Mouse (Mus musculus) neural tube, embryonic 14.5 days (tissue): ENCODE data around the gene Renbp. TPM values are rescaled to one million over a fixed set of nuclear protein-coding genes. Genes with fewer than 3 reads are reported as not detected.

Source experiments
- ATAC-seq: fragments of 200-750 bp; cut with Nextera tagmentation; 2 replicates; pipeline ENCODE4 v1.8.0; 2017; ENCODE audit warnings: low read depth, mild to moderate bottlenecking, moderate TSS enrichment, moderate library complexity
- H3K27ac ChIP-seq: fragments of 300-500 bp; sonication (generic); 2 replicates; pipeline ENCODE4 v1.5.1; 2014; ENCODE audit warnings: low read depth, mild to moderate bottlenecking, control low read depth, low read length, moderate library complexity, mixed read lengths
- H3K27me3 ChIP-seq: fragments of 300-500 bp; sonication (generic); 2 replicates; pipeline ENCODE4 v1.6.1; 2014; ENCODE audit warnings: low read length; ENCODE audit not compliant: control insufficient read depth, insufficient read depth
- H3K36me3 ChIP-seq: fragments of 300-500 bp; sonication (generic); 2 replicates; pipeline ENCODE4 v1.6.1; 2014; ENCODE audit warnings: low read length, mixed read lengths; ENCODE audit not compliant: control insufficient read depth, insufficient read depth
- H3K4me1 ChIP-seq: fragments of 300-500 bp; sonication (generic); 2 replicates; pipeline ENCODE4 v1.6.1; 2014; ENCODE audit warnings: low read length; ENCODE audit not compliant: control insufficient read depth, insufficient read depth
- H3K4me2 ChIP-seq: fragments of 300-500 bp; sonication (generic); 2 replicates; pipeline ENCODE4 v1.6.1; 2014; ENCODE audit warnings: mild to moderate bottlenecking, low read depth, low read length, control low read depth
- H3K4me3 ChIP-seq: fragments of 300-500 bp; sonication (generic); 2 replicates; pipeline ENCODE4 v1.5.1; 2014; ENCODE audit warnings: low read depth, low read length, control low read depth, mixed read lengths
- H3K9ac ChIP-seq: fragments of 300-500 bp; sonication (generic); replicated peaks from 2 replicates; pipeline ENCODE4 v1.6.1; 2014; ENCODE audit warnings: low read depth, mild to moderate bottlenecking, control low read depth, low read length, mixed read lengths
- H3K9me3 ChIP-seq: fragments of 300-500 bp; sonication (generic); 2 replicates; pipeline ENCODE4 v1.6.1; 2016; ENCODE audit warnings: low read length; ENCODE audit not compliant: control insufficient read depth
- WGBS: fragments of 180-500 bp; shearing (Covaris S2); extraction: QIAGEN DNeasy Blood & Tissue Kit; methylation state at CpG from one replicate; pipeline ENCODE4 v1.1.7; 2014; 5-methylcytosine and 5-hydroxymethylcytosine counted together
- polyA plus RNA-seq: library from polyadenylated mRNA; unstranded; fragments of >200 nt; fragmentation: Nextera tagmentation; extraction: Ambion mirVana; gene quantifications from 2 replicates; pipeline ENCODE4 v1.2.1, GENCODE M21; 2014

The Renbp gene
- polyA plus RNA-seq, 1 experiment from 2014 or later = 6.5 TPM

GRCm38 (mm10) chrX:73966248-73967176 is 35.9 kb upstream of the Renbp start, which contains the start of gene Hcfc1:
TSS of gene Hcfc1 (minus strand) at chrX:73966357.
- peak within 1 kb of the TSS; percentile 71 for H3K4me2 ChIP-seq
- WGBS = 22% methylated on average over 52 of the region's 58 CpGs
- peak; percentile 75 for ATAC-seq
- peak within 1 kb of the TSS; percentile 93 for H3K27ac ChIP-seq
- H3K4me3 ChIP-seq = peak within 1 kb of the TSS; percentile 55
- peak within 1 kb of the TSS; percentile 69 for H3K9ac ChIP-seq
- H3K9me3 ChIP-seq = no peaks in the 10 kb centered on the region
- no peaks in the 10 kb centered on the region for H3K36me3 ChIP-seq
- H3K4me1 ChIP-seq = peaks cover 9% of the 10 kb centered on the region; the same call in 1 of the 2 replicates
- H3K27me3 ChIP-seq = no peaks in the 10 kb centered on the region

GRCm38 (mm10) chrX:73965307-73965706 is 34.7 kb upstream of the Renbp start:
- H3K9ac ChIP-seq = peak overlapping the region; percentile 69
- peak overlapping the region; percentile 93 for H3K27ac ChIP-seq
- WGBS = 18% methylated on average over 18 of the region's 20 CpGs

GRCm38 (mm10) chrX:73964363-73964762 is 33.7 kb upstream of the Renbp start:
- H3K4me1 ChIP-seq = peaks cover 9% of the 10 kb centered on the region; the same call in 1 of the 2 replicates
- peak overlapping the region; percentile 71 for H3K4me2 ChIP-seq
- H3K4me3 ChIP-seq = peak overlapping the region; percentile 55
- H3K27me3 ChIP-seq = no peaks in the 10 kb centered on the region
- H3K36me3 ChIP-seq = 0 out of 2 replicates have a peak, but pooled peaks cover under 1% of the 10 kb centered on the region
- peak overlapping the region; percentile 21; the same call in 1 of the 2 replicates for H3K9ac ChIP-seq
- WGBS = 49% methylated on average over 3 of the region's 3 CpGs
- H3K27ac ChIP-seq = no peak overlapping the region
- no peak for ATAC-seq
- H3K9me3 ChIP-seq = no peaks in the 10 kb centered on the region

More at GRCm38 (mm10) chrX:73965307-73965706, 34.7 kb upstream of the Renbp start:
- no peaks in the 10 kb centered on the region for H3K9me3 ChIP-seq
- no peaks in the 10 kb centered on the region for H3K36me3 ChIP-seq
- no peaks in the 10 kb centered on the region for H3K27me3 ChIP-seq
- peak overlapping the region; percentile 55 for H3K4me3 ChIP-seq
- peak overlapping the region; percentile 71 for H3K4me2 ChIP-seq
- peaks cover 9% of the 10 kb centered on the region; the same call in 1 of the 2 replicates for H3K4me1 ChIP-seq
- ATAC-seq = no peak

- Histone ChIP-seq H3K27ac (no peak overlapping the region), H3K4me3 (no peak overlapping the region), H3K36me3 (peaks cover 35% of the 10 kb centered on the region), H3K4me2 (no peak overlapping the region), H3K27me3 (no peaks in the 10 kb centered on the region), H3K4me1 (no peaks in the 10 kb centered on the region), H3K9ac (no peak overlapping the region), H3K9me3 (no peaks in the 10 kb centered on the region)
- ATAC-seq = no peak
- WGBS = 94% methylated on average over 6 of the region's 6 CpGs
These were observed 24.3 kb upstream of the Renbp start for GRCm38 (mm10) chrX:73954988-73955387.

GRCm38 (mm10) chrX:73952603-73953002 is 22.0 kb upstream of the Renbp start:
- H3K4me2 ChIP-seq = no peak overlapping the region
- no peak overlapping the region for H3K4me3 ChIP-seq
- WGBS = 92% methylated on average over 5 of the region's 5 CpGs
- H3K27me3 ChIP-seq = no peaks in the 10 kb centered on the region
- no peaks in the 10 kb centered on the region for H3K4me1 ChIP-seq
- no peak overlapping the region for H3K9ac ChIP-seq
- H3K27ac ChIP-seq = no peak overlapping the region
- H3K9me3 ChIP-seq = no peaks in the 10 kb centered on the region
- ATAC-seq = no peak
- peaks cover 37% of the 10 kb centered on the region for H3K36me3 ChIP-seq

- Histone ChIP-seq H3K9ac (no peak overlapping the region), H3K4me1 (no peaks in the 10 kb centered on the region), H3K4me3 (no peak overlapping the region), H3K9me3 (no peaks in the 10 kb centered on the region), H3K27me3 (no peaks in the 10 kb centered on the region), H3K27ac (no peak overlapping the region), H3K36me3 (peaks cover 29% of the 10 kb centered on the region), H3K4me2 (no peak overlapping the region)
- ATAC-seq = 0 out of 2 replicates have a peak, but pooled peaks have one; percentile 12
- 89% methylated on average over 10 of the region's 10 CpGs for WGBS
These were observed 18.7 kb upstream of the Renbp start for GRCm38 (mm10) chrX:73949341-73949740.

- Histone ChIP-seq H3K4me1 (no peaks in the 10 kb centered on the region), H3K9me3 (no peaks in the 10 kb centered on the region), H3K4me2 (no peak overlapping the region), H3K27me3 (no peaks in the 10 kb centered on the region), H3K36me3 (peaks cover 31% of the 10 kb centered on the region), H3K4me3 (no peak overlapping the region), H3K27ac (no peak overlapping the region), H3K9ac (no peak overlapping the region)
- peak; percentile 74; the same call in 1 of the 2 replicates for ATAC-seq
- 16% methylated on average over 4 of the region's 4 CpGs for WGBS
These were observed 18.0 kb upstream of the Renbp start for GRCm38 (mm10) chrX:73948647-73949046.

- WGBS = 81% methylated on average over 6 of the region's 6 CpGs
- no peak for ATAC-seq
- Histone ChIP-seq H3K27me3 (no peaks in the 10 kb centered on the region), H3K4me3 (no peak overlapping the region), H3K9me3 (no peaks in the 10 kb centered on the region), H3K9ac (no peak overlapping the region), H3K36me3 (peaks cover 29% of the 10 kb centered on the region), H3K27ac (no peak overlapping the region), H3K4me2 (no peak overlapping the region), H3K4me1 (no peaks in the 10 kb centered on the region)
These were observed 16.2 kb upstream of the Renbp start for GRCm38 (mm10) chrX:73946896-73947295.

- Histone ChIP-seq H3K4me1 (no peaks in the 10 kb centered on the region), H3K9me3 (no peaks in the 10 kb centered on the region)
- WGBS = 95% methylated on average over 2 of the region's 2 CpGs
These were observed 11.6 kb upstream of the Renbp start for GRCm38 (mm10) chrX:73942294-73942693.

More at GRCm38 (mm10) chrX:73942294-73942693, 11.6 kb upstream of the Renbp start:
- Histone ChIP-seq H3K27me3 (no peaks in the 10 kb centered on the region), H3K27ac (no peak overlapping the region), H3K4me2 (no peak overlapping the region), H3K36me3 (peaks cover 14% of the 10 kb centered on the region), H3K9ac (no peak overlapping the region), H3K4me3 (no peak overlapping the region)
- ATAC-seq = no peak
